Mouse (Mus musculus) spleen, postnatal 36 days (tissue): ENCODE data around the gene Crebzf.

Experiments used
- DNase-seq, 2 experiments: peaks; one replicate each; pipeline ENCODE4 v3.0.0; 2022; ENCODE audit warnings: low spot score in 2 of 2, mixed read lengths in 1 of 2

The Crebzf gene

GRCm38 (mm10) chr7:90476313-90477245 lies 34.0 kb downstream of the Crebzf start, which contains the start of gene Dlg2:
TSS of gene Dlg2 (plus strand) at chr7:90476672.
- no peak for DNase-seq

- no peak for DNase-seq
Observed at GRCm38 (mm10) chr7:90482607-90483006, 40.1 kb downstream of the Crebzf start.
